Mouse (Mus musculus): Measurements from ENCODE around the gene Nek4.

Nek4 gene

GRCm38 (mm10) chr14:30959031-30959430 lies 7.9 kb downstream of the Nek4 start:
- no peak for DNase-seq (ENCODE audit: low read depth in 1 of 2, low spot score in 2 of 2)

GRCm38 (mm10) chr14:30960366-30960765 lies 9.2 kb downstream of the Nek4 start:
- DNase-seq (ENCODE audit: low read depth in 1 of 2, low spot score in 2 of 2), result no peak

- DNase-seq (ENCODE audit: low read depth in 1 of 2, low spot score in 2 of 2), result no peak
Observed at GRCm38 (mm10) chr14:30974204-30974603, 23.0 kb downstream of the Nek4 start.

DNA sequence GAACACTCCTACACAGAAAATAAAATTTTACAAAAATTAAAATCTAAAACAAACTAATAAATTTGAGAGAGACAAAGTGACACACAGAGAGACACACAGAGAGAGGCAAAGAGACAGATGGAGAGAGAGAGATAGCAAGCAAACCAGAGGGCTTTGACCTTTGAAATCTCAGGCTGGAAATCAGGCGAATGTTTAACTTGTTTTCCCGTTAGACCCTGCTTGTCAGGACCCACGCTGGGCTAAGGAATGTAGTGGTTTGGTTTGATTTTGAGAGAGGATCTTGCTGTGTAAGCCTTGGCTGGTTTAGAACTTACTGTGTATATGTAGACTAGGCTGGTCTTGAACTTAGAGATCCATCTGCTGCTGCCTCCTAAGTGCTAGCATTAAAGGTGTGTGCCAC lies 25.0 kb downstream of the Nek4 start:
- DNase-seq (ENCODE audit: low read depth in 1 of 2, low spot score in 2 of 2), result no peak

DNA sequence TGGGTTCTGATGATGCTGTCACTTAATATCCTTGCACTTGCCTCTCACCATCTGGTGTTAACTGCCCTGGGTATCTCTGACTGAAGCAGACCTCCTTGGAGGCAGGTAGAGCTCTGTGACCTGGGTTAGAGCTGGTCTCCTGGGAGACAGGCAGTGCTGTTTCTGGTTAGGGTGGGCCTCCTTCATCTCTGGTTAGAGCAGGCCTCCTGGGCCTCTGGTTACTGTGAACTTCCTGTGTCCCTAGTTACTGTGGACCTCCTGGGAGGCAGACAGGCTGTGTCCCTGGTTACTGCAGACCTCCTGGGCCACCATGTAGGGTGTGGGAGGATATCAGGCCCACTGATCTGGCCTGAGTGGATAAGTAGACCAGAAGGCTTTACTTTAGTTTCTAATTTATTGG lies 45.2 kb downstream of the Nek4 start:
- no peak for DNase-seq (ENCODE audit: low read depth in 1 of 2, low spot score in 2 of 2)

GRCm38 (mm10) chr14:31000356-31000755 lies 49.2 kb downstream of the Nek4 start:
- DNase-seq (ENCODE audit: low read depth in 1 of 2, low spot score in 2 of 2), result no peak

- no peak for DNase-seq (ENCODE audit: low read depth in 1 of 2, low spot score in 2 of 2)
Observed at GRCm38 (mm10) chr14:31000816-31001306, 49.7 kb downstream of the Nek4 start.

GRCm38 (mm10) chr14:31001307-31002205 lies 50.4 kb downstream of the Nek4 start, which contains the start of the genes Glt8d1 and Spcs1:
Gene Glt8d1, plus strand, starts transcription at chr14:31001400.
Gene Spcs1, minus strand, starts transcription at chr14:31001672.
- DNase-seq (ENCODE audit: low read depth in 1 of 2, low spot score in 2 of 2), result peak; percentile 45 to 79

DNA sequence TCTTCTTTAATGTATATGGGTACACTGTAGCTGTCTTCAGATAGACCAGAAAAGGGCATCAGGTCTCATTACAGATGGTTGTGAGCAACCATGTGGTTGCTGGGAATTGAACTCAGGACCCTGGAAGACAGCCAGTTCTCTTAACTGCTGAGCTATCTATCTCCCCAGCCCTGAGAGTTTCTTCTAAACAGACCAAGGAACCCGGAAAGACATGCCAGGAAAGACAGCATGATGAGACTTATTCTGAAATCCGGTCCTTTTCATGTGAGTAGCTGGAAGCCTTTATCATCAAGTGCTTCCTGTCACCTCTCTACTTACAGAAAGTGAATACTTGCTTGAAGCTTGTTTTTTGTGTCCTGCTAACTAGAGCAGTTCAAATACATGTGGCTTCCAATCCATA lies 53.4 kb downstream of the Nek4 start:
- no peak for DNase-seq (ENCODE audit: low read depth in 1 of 2, low spot score in 2 of 2)

GRCm38 (mm10) chr14:31006779-31007178 lies 55.6 kb downstream of the Nek4 start:
- DNase-seq (ENCODE audit: low read depth in 1 of 2, low spot score in 2 of 2), result no peak

GRCm38 (mm10) chr14:31011588-31011987 lies 60.4 kb downstream of the Nek4 start:
- no peak for DNase-seq (ENCODE audit: low read depth in 1 of 2, low spot score in 2 of 2)

- no peak for DNase-seq (ENCODE audit: low read depth in 1 of 2, low spot score in 2 of 2)
Observed at GRCm38 (mm10) chr14:31013928-31014327, 62.8 kb downstream of the Nek4 start.

GRCm38 (mm10) chr14:31016063-31016462 lies 64.9 kb downstream of the Nek4 start:
- no peak for DNase-seq (ENCODE audit: low read depth in 1 of 2, low spot score in 2 of 2)

- DNase-seq (ENCODE audit: low read depth in 1 of 2, low spot score in 2 of 2), result no peak
Observed at GRCm38 (mm10) chr14:31017854-31018253, 66.7 kb downstream of the Nek4 start.

DNA sequence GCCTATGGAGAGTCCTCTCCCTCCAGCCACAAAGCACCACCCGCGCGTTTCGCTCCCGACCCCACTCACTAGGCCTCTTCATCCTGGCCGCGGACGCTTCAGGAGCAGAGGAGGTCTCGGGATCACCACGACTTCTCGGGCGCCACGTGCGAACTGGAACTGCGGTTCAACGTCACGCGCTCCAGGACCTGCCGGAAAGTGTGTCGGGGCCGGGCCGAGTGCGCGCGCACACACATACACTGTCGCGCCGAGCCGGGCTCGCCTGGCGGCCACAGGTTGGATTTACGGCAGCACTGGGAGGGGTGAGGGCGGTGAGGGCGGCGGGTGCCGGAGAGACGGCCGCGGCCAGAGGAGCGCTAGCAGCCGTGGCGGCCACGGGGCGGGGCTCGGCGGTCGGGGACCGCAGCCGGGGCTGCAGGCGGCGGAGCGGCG lies 67.7 kb downstream of the Nek4 start, which contains the start of the genes Pbrm1 and Gnl3:
Pbrm1 (plus strand) TSS at position 279 of the 432 bp plus-strand sequence.
Gnl3 (minus strand) TSS at position 293 of the 432 bp plus-strand sequence.
- peak; percentile 90 to 95 for DNase-seq (ENCODE audit: low read depth in 1 of 2, low spot score in 2 of 2)

GRCm38 (mm10) chr14:31019331-31020205 lies 68.4 kb downstream of the Nek4 start:
- peak in 1 of 2 experiments; percentile 73 for DNase-seq (ENCODE audit: low read depth in 1 of 2, low spot score in 2 of 2)

DNA sequence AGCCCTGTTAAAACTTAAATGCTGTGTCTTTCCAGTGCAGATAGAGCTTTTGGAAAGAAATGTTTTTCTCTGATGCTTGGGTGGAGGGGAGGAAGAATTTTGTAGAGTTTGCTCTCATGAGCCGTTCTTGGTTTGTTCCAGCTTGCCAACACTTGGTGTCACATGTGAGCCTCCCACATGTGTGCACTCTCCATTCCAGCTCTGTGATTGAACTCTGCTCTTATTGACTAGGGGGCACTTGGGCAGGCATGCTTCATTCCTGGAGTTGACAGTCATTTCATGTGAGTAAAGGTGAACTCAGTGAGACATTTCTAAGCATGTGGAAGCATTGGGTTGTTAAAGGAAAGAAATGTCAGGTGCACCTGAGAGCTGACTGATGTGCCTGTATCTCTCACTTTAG lies 71.4 kb downstream of the Nek4 start:
- DNase-seq (ENCODE audit: low read depth in 1 of 2, low spot score in 2 of 2), result no peak

DNA sequence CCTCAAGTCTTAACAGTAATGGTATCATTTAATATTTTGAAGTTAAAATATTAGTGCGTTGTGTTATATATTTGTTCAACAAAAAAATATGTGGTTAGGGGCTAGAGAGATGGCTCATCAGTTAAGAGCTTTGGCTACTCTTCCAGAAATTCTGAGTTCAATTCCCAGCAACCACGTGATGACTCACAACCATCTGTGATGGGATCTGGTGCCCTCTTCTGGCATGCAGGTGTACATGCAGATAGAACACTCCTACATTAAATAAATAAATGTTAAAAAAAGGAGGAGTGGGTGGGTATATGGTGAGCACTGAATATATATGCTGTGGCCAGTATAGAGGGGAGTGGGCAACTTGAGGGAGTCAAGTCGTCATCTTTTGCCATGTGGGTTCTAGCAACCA lies 74.6 kb downstream of the Nek4 start:
- no peak for DNase-seq (ENCODE audit: low read depth in 1 of 2, low spot score in 2 of 2)
